Mouse (Mus musculus): ENCODE measurements around the gene Fgfr2.

Gene Fgfr2

GRCm38 (mm10) chr7:131371880-131372651 lies 1751.1 kb downstream of the Fgfr2 start:
- peak in 1 of 2 experiments; percentile 38 for DNase-seq (ENCODE audit: inconsistent age in 2 of 2, low spot score in 1 of 2)

- DNase-seq (ENCODE audit: inconsistent age in 2 of 2, low spot score in 1 of 2), result no peak
Measured at GRCm38 (mm10) chr7:131371470-131371860, 1751.7 kb downstream of the Fgfr2 start.

GRCm38 (mm10) chr7:131370648-131371469 lies 1752.3 kb downstream of the Fgfr2 start, which contains the start of gene Pstk:
Gene Pstk (plus strand): TSS chr7:131371141.
- DNase-seq (ENCODE audit: inconsistent age in 2 of 2, low spot score in 1 of 2), result peak; percentile 93 to 97

GRCm38 (mm10) chr7:131364131-131364530 lies 1759.0 kb downstream of the Fgfr2 start:
- DNase-seq (ENCODE audit: inconsistent age in 2 of 2, low spot score in 1 of 2), result no peak

GRCm38 (mm10) chr7:131362615-131363300 lies 1760.4 kb downstream of the Fgfr2 start, which contains the start of gene 2310057M21Rik:
Gene 2310057M21Rik (minus strand): TSS chr7:131362759.
- peak; percentile 96 to 98 for DNase-seq (ENCODE audit: inconsistent age in 2 of 2, low spot score in 1 of 2)

- DNase-seq (ENCODE audit: inconsistent age in 2 of 2, low spot score in 1 of 2), result no peak
Measured at GRCm38 (mm10) chr7:131362269-131362614, 1760.9 kb downstream of the Fgfr2 start.

- no peak for DNase-seq (ENCODE audit: inconsistent age in 2 of 2, low spot score in 1 of 2)
Measured at GRCm38 (mm10) chr7:131356105-131356504, 1767.0 kb downstream of the Fgfr2 start.

- no peak for DNase-seq (ENCODE audit: inconsistent age in 2 of 2, low spot score in 1 of 2)
Measured at GRCm38 (mm10) chr7:131345856-131346541, 1777.2 kb downstream of the Fgfr2 start.

GRCm38 (mm10) chr7:131337502-131338068 lies 1785.6 kb downstream of the Fgfr2 start:
- DNase-seq (ENCODE audit: inconsistent age in 2 of 2, low spot score in 1 of 2), result no peak

GRCm38 (mm10) chr7:131333564-131333963 lies 1789.6 kb downstream of the Fgfr2 start, which contains the start of gene Fam24a:
Gene Fam24a (plus strand): TSS chr7:131333864.
- DNase-seq (ENCODE audit: inconsistent age in 2 of 2, low spot score in 1 of 2), result no peak

- no peak for DNase-seq (ENCODE audit: inconsistent age in 2 of 2, low spot score in 1 of 2)
Measured at GRCm38 (mm10) chr7:131331688-131332087, 1791.5 kb downstream of the Fgfr2 start.

- no peak for DNase-seq (ENCODE audit: inconsistent age in 2 of 2, low spot score in 1 of 2)
Measured at GRCm38 (mm10) chr7:131329416-131329815, 1793.7 kb downstream of the Fgfr2 start, which contains the start of gene Fam24b. Gene Fam24b (minus strand): TSS chr7:131329516.

- DNase-seq (ENCODE audit: inconsistent age in 2 of 2, low spot score in 1 of 2), result no peak
Measured at GRCm38 (mm10) chr7:131327054-131327453, 1796.1 kb downstream of the Fgfr2 start.

- DNase-seq (ENCODE audit: inconsistent age in 2 of 2, low spot score in 1 of 2), result no peak
Measured at GRCm38 (mm10) chr7:131322192-131322591, 1801.0 kb downstream of the Fgfr2 start, which contains the start of gene Cuzd1. Gene Cuzd1 (minus strand): TSS chr7:131322292.

GRCm38 (mm10) chr7:131318340-131318739 lies 1804.8 kb downstream of the Fgfr2 start:
- DNase-seq (ENCODE audit: inconsistent age in 2 of 2, low spot score in 1 of 2), result no peak

- DNase-seq (ENCODE audit: inconsistent age in 2 of 2, low spot score in 1 of 2), result no peak
Measured at GRCm38 (mm10) chr7:131317587-131317986, 1805.6 kb downstream of the Fgfr2 start.

- DNase-seq (ENCODE audit: inconsistent age in 2 of 2, low spot score in 1 of 2), result no peak
Measured at GRCm38 (mm10) chr7:131314493-131314892, 1808.7 kb downstream of the Fgfr2 start.

GRCm38 (mm10) chr7:131306733-131307132 lies 1816.4 kb downstream of the Fgfr2 start:
- DNase-seq (ENCODE audit: inconsistent age in 2 of 2, low spot score in 1 of 2), result no peak

GRCm38 (mm10) chr7:131303340-131303739 lies 1819.8 kb downstream of the Fgfr2 start:
- no peak for DNase-seq (ENCODE audit: inconsistent age in 2 of 2, low spot score in 1 of 2)

- no peak for DNase-seq (ENCODE audit: inconsistent age in 2 of 2, low spot score in 1 of 2)
Measured at GRCm38 (mm10) chr7:131297151-131297550, 1826.0 kb downstream of the Fgfr2 start.
